Mouse (Mus musculus) midbrain, embryonic 14.5 days (tissue): ENCODE measurements around the gene Wfdc21. TPM values are rescaled to one million over a fixed set of nuclear protein-coding genes. Genes with fewer than 3 reads are reported as not detected.

Experiments used
- ATAC-seq: fragments of 200-750 bp; cut with Nextera tagmentation; 2 replicates; pipeline ENCODE4 v1.8.0; 2017; ENCODE audit warnings: moderate number of reproducible peaks, moderate library complexity; ENCODE audit not compliant: low FRiP score, low TSS enrichment
- DNase-seq: peaks from one replicate; pipeline ENCODE4 v3.0.0-alpha.2; 2015
- H3K27ac ChIP-seq: fragments of 300-500 bp; sonication (generic); replicated peaks from 2 replicates; pipeline ENCODE4 v1.5.1; 2014; ENCODE audit warnings: mild to moderate bottlenecking, low read depth, low read length, moderate library complexity
- H3K27me3 ChIP-seq: fragments of 300-500 bp; sonication (generic); 2 replicates; pipeline ENCODE4 v1.6.1; 2014; ENCODE audit warnings: low read length, control low read depth, mixed read lengths; ENCODE audit not compliant: control insufficient read depth, insufficient read depth
- H3K36me3 ChIP-seq: fragments of 300-500 bp; sonication (generic); 2 replicates; pipeline ENCODE4 v1.6.1; 2014; ENCODE audit warnings: low read length, control low read depth; ENCODE audit not compliant: control insufficient read depth, insufficient read depth
- H3K4me1 ChIP-seq: fragments of 300-500 bp; sonication (generic); 2 replicates; pipeline ENCODE4 v1.6.1; 2014; ENCODE audit warnings: mild to moderate bottlenecking, antibody characterized with exemption, low read length, control low read depth; ENCODE audit not compliant: control insufficient read depth, insufficient read depth
- H3K4me2 ChIP-seq: fragments of 300-500 bp; sonication (generic); 2 replicates; pipeline ENCODE4 v1.6.1; 2014; ENCODE audit warnings: mild to moderate bottlenecking, low read length, moderate library complexity
- H3K4me3 ChIP-seq: fragments of 300-500 bp; sonication (generic); replicated peaks from 2 replicates; pipeline ENCODE4 v1.5.1; 2014; ENCODE audit warnings: low read depth, low read length
- H3K9ac ChIP-seq: fragments of 300-500 bp; sonication (generic); replicated peaks from 2 replicates; pipeline ENCODE4 v1.6.1; 2014; ENCODE audit warnings: mild to moderate bottlenecking, low read length, moderate library complexity
- H3K9me3 ChIP-seq: fragments of 300-500 bp; sonication (generic); 2 replicates; pipeline ENCODE4 v1.6.1; 2016; ENCODE audit warnings: low read length, control low read depth, mixed read lengths; ENCODE audit not compliant: control insufficient read depth
- WGBS: fragments of 180-500 bp; shearing (Covaris S2); extraction: QIAGEN DNeasy Blood & Tissue Kit; methylation state at CpG from one replicate; pipeline ENCODE4 v1.1.7; 2014; 5-methylcytosine and 5-hydroxymethylcytosine counted together
- polyA plus RNA-seq: library from polyadenylated mRNA; unstranded; fragments of >200 nt; fragmentation: Nextera tagmentation; extraction: Ambion mirVana; gene quantifications from 2 replicates; pipeline ENCODE4 v1.2.1, GENCODE M21; 2014

Wfdc21 gene
- polyA plus RNA-seq, 1 experiment from 2014 or later, result not detected

DNA sequence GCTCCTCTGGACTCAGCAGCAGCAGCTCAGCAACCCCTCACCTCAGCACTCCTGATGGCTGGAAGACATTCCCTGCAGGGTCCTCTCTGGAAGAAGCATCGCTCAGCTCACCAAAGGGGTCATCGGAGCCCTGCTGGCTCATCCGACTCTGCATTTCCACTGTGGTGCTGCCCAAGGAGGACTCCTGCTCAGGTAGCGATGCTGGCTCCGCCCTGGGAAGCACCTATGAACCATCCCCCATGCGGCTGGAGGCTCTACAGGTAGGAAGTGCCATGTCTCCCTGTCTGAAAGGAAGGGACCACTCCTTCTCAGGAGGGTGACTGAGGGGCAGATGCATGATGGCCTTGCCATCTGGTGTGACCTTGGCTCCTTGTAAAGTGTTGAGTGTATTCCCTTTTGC lies 25.6 kb downstream of the Wfdc21 start:
- Histone ChIP-seq H3K4me3 (no peak overlapping the region), H3K4me1 (no peaks in the 10 kb centered on the region), H3K27ac (no peak overlapping the region), H3K9ac (no peak overlapping the region), H3K36me3 (peaks cover 94% of the 10 kb centered on the region), H3K4me2 (no peak overlapping the region), H3K27me3 (no peaks in the 10 kb centered on the region), H3K9me3 (no peaks in the 10 kb centered on the region)
- DNase-seq, result no peak
- WGBS, result 96% methylated on average over 6 of the region's 6 CpGs
- ATAC-seq, result no peak

DNA sequence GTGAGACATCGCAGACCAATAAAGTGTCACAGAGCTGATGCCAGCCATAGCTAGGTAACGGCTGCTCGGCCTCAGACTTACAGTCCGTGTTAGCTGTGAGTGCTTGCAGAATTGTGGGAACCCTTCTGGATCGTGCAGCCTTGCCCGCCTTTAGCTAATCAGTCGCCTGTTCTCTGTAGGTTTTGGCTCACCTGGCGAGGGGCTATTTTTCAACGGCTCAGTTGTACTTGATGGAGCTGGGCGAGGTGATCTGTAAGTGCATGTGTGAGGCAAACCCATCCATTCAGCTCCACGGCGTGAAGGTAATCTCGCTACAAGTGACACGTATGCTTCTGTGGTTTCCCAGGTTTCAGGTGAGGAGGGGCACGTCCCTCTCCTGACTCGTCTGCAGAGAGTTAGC lies 27.0 kb downstream of the Wfdc21 start:
- no peaks in the 10 kb centered on the region for H3K9me3 ChIP-seq
- no peak overlapping the region for H3K27ac ChIP-seq
- no peak overlapping the region for H3K4me2 ChIP-seq
- no peaks in the 10 kb centered on the region for H3K4me1 ChIP-seq
- 96% methylated on average over 16 of the region's 16 CpGs for WGBS
- H3K27me3 ChIP-seq, result no peaks in the 10 kb centered on the region
- DNase-seq (no peak), ATAC-seq (no peak)
- peaks cover 93% of the 10 kb centered on the region for H3K36me3 ChIP-seq
- H3K4me3 ChIP-seq, result no peak overlapping the region
- H3K9ac ChIP-seq, result no peak overlapping the region

DNA sequence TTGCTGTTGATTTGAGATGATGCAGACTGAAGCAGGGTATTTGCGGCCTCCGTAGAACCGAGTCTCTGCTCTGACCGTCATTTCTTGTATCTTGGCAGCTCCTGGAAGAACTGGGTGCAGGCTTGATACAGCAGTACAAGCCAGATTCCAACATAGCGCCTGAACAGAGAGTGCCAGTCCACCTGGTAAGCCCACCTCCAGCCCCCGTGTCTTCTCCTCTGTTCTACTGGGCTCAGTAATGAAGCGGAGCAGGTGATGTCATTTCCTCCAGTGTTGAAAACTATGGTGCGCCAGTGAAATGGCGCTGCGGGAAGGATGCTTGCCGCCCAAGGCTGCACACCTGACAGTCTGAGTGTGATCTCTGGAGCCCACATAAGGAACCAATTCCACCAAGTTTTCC lies 27.6 kb downstream of the Wfdc21 start:
- DNase-seq (no peak), ATAC-seq (no peak)
- Histone ChIP-seq H3K4me1 (no peaks in the 10 kb centered on the region), H3K9ac (no peak overlapping the region), H3K4me3 (no peak overlapping the region), H3K27me3 (no peaks in the 10 kb centered on the region), H3K4me2 (no peak overlapping the region), H3K36me3 (peaks cover 93% of the 10 kb centered on the region), H3K27ac (no peak overlapping the region), H3K9me3 (no peaks in the 10 kb centered on the region)
- WGBS, result 96% methylated on average over 11 of the region's 11 CpGs

DNA sequence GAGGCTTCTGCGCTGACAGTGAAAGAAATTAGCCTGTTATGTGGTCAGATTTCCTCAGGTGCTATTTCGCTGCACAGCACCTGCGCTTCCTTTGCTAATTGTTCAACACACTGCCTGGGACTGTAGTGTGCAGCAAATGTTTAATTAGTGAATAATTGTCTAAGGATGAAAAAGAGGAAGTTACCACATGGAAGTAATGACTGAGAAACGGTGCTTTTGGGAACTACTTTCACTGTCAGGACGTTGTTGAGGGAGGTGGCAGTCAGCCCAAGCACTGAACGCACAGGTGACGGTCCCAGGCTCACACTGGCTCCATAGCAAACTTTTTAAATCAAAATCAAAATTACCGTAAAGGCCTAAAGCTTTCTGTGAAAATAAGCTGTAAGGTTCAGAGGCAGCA lies 30.1 kb downstream of the Wfdc21 start:
- WGBS, result 95% methylated on average over 8 of the region's 8 CpGs
- no peak overlapping the region for H3K27ac ChIP-seq
- no peak for DNase-seq
- peaks cover 97% of the 10 kb centered on the region for H3K36me3 ChIP-seq
- H3K9ac ChIP-seq, result no peak overlapping the region
- H3K9me3 ChIP-seq, result no peaks in the 10 kb centered on the region
- no peaks in the 10 kb centered on the region for H3K4me1 ChIP-seq
- no peak for ATAC-seq
- no peak overlapping the region for H3K4me3 ChIP-seq
- no peak overlapping the region for H3K4me2 ChIP-seq
- H3K27me3 ChIP-seq, result no peaks in the 10 kb centered on the region

DNA sequence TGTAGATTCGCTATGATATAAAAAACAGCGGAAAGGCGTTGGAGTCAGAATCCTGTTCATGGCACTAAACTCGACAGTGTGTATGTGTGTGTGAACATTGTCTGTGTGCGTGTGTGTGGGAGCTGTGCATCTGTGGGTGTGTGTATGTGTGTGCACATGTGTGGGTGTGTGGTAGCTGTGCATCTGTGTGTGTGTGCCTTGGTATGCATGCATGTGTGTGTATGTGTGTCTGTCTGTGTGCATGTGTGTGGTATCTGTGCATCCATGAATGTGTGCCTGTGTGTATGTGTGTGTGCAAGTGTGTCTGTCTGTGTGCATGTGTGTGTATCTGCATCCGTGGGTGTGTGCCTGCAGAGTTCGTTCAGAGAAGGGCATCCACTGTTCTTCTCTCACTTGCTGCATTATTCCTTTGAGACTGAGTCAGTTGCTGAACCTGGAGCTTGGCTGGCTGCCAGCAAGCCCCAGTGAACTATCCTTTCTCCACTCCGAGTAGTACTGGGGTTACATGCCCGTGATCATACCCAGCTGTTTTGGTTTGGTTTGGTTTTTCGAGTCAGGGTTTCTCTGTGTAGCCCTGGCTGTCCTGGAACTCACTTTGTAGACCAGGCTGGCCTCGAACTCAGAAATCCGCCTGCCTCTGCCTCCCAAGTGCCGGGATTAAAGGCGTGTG lies 37.3 kb downstream of the Wfdc21 start:
- 85% methylated on average over 14 of the region's 14 CpGs for WGBS
- H3K4me2 ChIP-seq, result no peak overlapping the region
- no peak overlapping the region for H3K9ac ChIP-seq
- no peaks in the 10 kb centered on the region for H3K9me3 ChIP-seq
- no peak for ATAC-seq
- peaks cover 50% of the 10 kb centered on the region for H3K36me3 ChIP-seq
- no peak overlapping the region for H3K27ac ChIP-seq
- peak; percentile 18 for DNase-seq
- H3K4me3 ChIP-seq, result no peak overlapping the region
- no peaks in the 10 kb centered on the region for H3K27me3 ChIP-seq
- no peaks in the 10 kb centered on the region for H3K4me1 ChIP-seq

DNA sequence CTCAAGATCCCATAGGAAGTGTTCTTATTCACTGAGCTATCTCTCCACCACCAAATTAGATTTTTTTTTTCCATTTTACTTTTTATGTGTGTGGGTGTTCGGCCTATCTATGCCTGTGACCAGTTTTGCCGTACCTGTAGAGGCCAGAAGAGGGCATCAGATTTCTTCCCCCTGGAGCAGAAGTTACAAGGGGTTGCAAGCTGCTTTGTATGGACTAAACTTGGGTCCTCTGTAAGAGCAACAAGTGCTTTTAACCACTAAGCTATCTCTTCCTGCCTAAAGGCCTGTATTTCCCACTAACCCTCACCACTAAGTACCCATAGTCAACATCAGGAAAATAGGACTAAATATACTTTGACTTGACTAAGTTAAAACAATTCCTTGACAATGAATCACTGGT lies 37.9 kb downstream of the Wfdc21 start:
- no peaks in the 10 kb centered on the region for H3K9me3 ChIP-seq
- H3K27ac ChIP-seq, result no peak overlapping the region
- peaks cover 44% of the 10 kb centered on the region for H3K36me3 ChIP-seq
- no peak for ATAC-seq
- H3K4me3 ChIP-seq, result no peak overlapping the region
- no peak overlapping the region for H3K4me2 ChIP-seq
- WGBS, result 80% methylated on average over 2 of the region's 2 CpGs
- no peaks in the 10 kb centered on the region for H3K4me1 ChIP-seq
- no peaks in the 10 kb centered on the region for H3K27me3 ChIP-seq
- H3K9ac ChIP-seq, result no peak overlapping the region
- no peak for DNase-seq

DNA sequence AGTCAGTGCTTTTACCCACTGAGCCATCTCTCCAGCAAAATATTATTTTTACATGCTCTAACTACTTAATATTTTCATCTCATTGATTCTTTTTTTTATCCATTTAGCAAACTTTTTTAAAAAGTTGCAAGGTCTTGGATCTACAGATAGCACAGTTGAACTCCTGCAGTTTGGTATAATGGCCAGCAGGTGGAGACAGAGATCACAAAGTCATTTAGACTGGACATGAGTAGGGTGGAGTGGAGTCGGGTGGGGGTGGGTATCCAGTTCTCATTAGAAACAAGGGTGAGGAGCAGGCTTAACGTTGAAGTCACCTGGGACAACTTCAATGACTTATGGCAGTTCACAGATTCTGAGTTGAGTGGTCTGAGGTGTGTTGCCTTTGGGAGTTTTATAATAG lies 38.6 kb downstream of the Wfdc21 start:
- WGBS, result 10% methylated on average over 2 of the region's 2 CpGs
- H3K4me3 ChIP-seq, result no peak overlapping the region
- H3K9me3 ChIP-seq, result no peaks in the 10 kb centered on the region
- H3K27ac ChIP-seq, result no peak overlapping the region
- no peak overlapping the region for H3K9ac ChIP-seq
- peaks cover 37% of the 10 kb centered on the region for H3K36me3 ChIP-seq
- no peaks in the 10 kb centered on the region for H3K4me1 ChIP-seq
- no peak for ATAC-seq
- H3K4me2 ChIP-seq, result no peak overlapping the region
- DNase-seq, result peak; percentile 88
- H3K27me3 ChIP-seq, result no peaks in the 10 kb centered on the region

DNA sequence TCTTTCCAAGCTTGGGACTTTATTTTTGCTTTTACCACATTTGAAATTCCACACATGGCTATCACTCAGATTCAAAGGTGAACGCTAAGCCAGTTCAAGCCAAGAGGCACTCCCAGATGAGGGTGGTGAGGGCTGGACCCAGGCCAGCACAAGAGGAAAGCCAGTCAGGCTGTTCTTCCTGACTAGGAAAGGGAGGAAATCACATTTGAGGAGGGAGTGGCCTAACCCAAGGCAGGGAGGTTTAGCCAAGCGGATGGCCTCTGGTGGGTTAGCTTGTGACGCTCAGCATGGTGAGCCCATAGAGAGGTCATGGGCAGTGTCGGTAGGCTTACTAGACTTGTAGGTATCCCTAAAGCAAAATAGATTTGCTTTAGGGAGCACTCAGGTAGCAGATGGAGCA lies 40.1 kb downstream of the Wfdc21 start:
- Histone ChIP-seq H3K27ac (no peak overlapping the region), H3K4me2 (no peak overlapping the region), H3K36me3 (peaks cover 22% of the 10 kb centered on the region), H3K4me1 (no peaks in the 10 kb centered on the region), H3K9me3 (no peaks in the 10 kb centered on the region), H3K9ac (no peak overlapping the region), H3K27me3 (no peaks in the 10 kb centered on the region), H3K4me3 (no peak overlapping the region)
- no peak for DNase-seq
- ATAC-seq, result no peak
- WGBS, result 81% methylated on average over 4 of the region's 4 CpGs

DNA sequence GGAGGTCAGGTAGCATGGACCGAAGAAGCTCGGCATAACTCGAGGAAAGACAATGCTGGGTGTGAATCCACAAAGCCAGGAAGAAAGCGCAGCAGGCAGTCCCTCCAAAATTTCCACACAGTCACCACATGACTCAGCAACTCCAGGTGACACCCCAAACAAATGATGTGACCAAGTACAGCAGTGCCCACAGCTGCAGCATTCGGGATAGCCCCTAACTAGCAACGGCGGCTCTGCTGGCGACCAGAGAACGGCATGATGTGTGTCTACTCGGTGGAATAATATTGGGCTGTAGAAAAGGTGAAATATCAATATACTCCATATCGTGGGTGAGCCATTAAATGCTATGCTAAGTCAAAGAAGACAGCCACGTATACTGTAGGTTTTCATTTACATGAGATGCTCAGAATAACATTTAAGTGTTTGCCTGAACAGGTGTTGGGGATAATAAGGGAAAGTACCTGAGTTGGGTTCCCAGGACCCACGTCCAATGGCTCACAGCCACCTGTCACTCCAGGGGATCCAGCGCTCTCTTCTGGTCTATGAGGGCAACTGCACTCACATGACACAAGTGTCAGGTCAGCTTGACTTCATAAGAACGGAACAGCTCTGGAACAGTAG lies 40.8 kb downstream of the Wfdc21 start:
- ATAC-seq (no peak), DNase-seq (no peak)
- no peak overlapping the region for H3K27ac ChIP-seq
- H3K27me3 ChIP-seq, result no peaks in the 10 kb centered on the region
- no peak overlapping the region for H3K4me2 ChIP-seq
- H3K9me3 ChIP-seq, result no peaks in the 10 kb centered on the region
- H3K4me3 ChIP-seq, result no peak overlapping the region
- no peaks in the 10 kb centered on the region for H3K4me1 ChIP-seq
- WGBS, result 85% methylated on average over 15 of the region's 15 CpGs
- peaks cover 17% of the 10 kb centered on the region for H3K36me3 ChIP-seq
- H3K9ac ChIP-seq, result no peak overlapping the region
